Mouse (Mus musculus): Measurements from ENCODE around the gene Otx2.

Gene Otx2

DNA sequence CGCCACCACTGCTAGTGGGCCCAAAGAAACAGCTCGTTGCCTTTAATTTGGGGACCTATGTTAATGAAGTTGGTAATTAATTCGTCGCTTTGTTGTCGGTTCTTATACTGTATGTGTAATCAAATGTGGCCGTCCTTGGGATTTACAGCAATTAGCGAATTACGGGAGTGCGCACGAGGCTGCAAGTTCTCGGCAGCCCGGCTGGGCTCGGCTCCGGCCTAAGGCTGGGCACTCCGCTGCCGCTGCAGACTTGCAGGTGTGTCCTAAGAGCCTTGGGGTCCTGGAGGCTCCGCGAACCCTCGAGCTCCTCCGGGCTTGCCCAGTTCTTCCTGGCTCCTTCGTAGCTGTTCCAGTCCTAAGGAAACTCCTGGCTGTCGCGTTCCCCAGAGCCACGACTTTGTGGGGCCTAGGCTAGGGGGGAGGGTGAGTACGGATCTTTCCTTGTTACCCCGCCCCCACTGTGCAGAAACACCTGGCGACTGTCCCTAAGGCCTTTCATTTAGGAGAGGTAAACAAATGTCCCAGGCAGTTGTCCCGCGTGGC lies 4.8 kb downstream of the Otx2 start:
- no peak for DNase-seq (ENCODE audit: low read depth)

GRCm38 (mm10) chr14:48668051-48668481 lies 5.6 kb downstream of the Otx2 start:
- DNase-seq (ENCODE audit: low read depth) = no peak

GRCm38 (mm10) chr14:48667396-48667795 lies 6.2 kb downstream of the Otx2 start:
- DNase-seq (ENCODE audit: low read depth) = no peak

- DNase-seq (ENCODE audit: low read depth) = no peak
Measured at GRCm38 (mm10) chr14:48666771-48667170, 6.8 kb downstream of the Otx2 start.

DNA sequence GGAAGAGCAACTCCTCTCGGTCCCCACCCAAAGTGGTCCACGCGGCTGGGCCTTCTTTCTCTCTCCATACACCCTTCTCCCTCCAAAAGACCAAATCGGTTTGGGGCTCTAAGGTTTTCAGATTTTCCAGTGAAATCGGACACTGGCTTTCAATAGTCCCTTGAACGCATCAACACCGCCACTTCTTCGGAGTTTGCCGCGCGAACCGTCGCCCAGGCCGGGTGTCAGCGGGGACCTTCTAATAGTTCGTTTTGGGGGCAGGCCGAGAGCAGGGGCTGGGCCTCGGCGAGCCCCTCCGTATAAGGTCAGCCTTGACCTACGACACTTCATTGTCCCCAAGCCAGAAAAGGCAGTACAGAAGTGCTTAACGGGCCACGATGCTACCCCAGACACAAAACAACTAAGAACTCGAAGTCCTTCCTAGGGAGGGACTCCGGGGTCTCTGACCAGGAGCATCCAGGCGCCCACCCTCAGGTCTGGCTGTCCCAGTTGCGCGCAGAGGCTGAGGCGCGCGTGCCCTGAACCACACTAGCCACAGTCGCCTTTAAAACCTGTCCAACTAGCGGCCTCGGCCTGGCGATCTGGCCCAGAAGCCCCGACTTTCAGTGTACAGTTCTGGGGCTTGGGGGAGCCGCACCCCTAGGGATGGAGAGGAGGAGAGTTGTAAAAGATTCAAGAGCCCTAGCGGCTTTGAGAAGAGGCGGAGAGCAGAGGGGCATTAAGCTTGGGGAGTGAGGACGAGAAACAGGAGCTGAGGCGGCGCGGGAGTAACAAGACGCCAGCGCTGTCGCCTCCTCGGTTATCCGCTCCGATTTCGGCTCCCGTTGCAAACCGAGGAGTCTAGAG lies 7.6 kb downstream of the Otx2 start:
- no peak for DNase-seq (ENCODE audit: low read depth)

DNA sequence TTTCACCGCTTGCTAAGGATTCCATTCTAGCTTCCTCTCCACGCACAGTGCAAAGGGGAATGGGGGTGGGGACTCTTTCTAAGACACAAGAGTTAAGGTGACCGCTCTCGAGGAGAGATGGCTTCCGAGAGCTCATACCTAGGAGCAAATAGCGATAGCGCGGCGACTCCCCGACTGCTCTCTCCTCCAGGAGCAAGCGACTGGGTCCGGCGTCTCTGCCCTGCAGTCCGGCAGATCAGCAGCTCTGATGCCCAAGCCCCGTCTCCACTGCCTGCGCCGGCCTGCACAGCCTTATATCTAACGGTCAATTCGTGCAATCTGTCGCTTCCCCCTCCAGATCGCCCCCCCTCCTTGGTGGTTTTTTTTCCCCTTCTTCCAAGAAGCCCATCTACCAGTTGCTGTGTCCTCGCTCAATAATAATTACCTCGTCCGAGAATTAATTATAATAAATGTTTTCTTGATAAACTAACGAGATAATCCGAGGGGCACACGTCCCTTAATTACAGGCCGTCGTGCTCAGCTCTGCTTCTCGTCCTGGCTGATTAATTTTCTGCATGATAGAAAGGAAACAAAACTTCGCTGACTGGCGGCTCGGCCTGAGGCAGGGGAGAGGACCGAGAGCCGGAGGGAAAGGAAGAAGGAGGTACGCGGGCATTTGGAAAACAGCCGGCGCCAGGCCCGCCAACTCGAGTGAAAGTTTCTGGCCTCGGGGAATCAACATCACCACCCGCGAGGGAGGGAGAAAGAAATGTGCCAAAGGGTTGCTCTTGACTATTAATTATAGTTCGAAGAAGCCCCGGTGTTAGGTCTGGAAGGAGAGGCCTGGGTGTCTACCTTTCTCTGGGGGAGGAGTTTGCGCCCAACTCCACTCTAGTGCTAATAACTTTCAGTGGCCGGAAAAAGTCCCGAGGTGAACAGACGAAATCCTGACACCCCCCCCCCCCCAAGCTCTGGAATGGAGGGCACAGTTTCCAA lies 8.5 kb downstream of the Otx2 start:
- no peak for DNase-seq (ENCODE audit: low read depth)

DNA sequence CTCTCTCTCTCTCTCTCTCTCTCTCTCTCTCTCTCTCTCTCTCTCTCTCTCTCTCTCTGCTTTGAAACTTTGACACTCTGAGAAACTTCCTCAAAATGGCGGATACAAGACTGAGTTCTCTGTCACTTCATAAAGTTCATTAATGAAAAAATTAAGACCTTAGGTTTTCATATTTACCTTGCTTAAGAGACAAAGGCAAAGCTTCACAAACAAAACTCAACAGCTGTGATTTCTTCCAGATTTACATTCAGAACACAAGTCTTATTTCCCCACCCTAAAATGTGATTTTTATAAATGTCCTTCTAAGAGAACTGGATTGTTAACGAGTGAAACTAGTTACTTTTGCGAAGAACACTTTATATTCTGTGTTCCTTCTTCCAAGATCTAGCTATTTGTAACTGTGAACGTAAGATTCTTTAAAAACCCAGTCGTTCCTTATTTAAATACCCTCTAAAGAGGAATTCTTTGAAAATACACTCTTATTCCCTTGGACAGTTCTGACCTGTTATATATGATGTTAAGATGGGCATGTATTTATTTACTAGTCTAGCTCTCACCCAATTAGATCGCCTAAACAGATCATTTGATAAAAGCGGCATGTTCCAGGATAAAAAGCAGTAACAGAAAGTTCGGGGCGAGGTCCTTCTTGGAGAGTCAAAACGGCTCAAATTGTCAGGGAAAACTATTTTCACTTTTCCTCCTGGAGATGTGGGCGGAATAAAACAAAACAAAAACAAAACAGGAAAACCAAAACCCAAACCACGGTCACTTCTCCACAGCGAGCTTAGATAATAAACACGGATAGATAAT lies 9.4 kb downstream of the Otx2 start:
- no peak for DNase-seq (ENCODE audit: low read depth)

DNA sequence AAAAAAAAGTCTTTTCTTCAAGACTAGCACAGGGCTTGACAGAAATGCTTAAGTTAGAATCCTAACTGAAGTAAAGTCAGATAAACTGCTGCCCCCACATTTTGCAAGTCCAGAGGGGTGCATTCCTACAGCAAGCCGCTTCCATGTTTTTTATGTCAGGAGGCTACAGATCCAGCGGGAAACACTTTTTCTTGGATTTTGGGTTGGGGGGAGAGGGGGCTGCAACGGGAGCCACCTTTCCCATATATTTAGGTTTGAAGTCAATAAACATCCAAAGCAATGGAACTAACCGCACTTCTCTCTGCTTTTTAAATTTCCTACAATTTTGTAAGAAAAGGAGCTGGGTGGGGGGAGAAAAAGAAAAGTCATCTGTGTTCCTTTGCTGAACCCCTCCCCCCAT lies 10.1 kb downstream of the Otx2 start:
- no peak for DNase-seq (ENCODE audit: low read depth)

DNA sequence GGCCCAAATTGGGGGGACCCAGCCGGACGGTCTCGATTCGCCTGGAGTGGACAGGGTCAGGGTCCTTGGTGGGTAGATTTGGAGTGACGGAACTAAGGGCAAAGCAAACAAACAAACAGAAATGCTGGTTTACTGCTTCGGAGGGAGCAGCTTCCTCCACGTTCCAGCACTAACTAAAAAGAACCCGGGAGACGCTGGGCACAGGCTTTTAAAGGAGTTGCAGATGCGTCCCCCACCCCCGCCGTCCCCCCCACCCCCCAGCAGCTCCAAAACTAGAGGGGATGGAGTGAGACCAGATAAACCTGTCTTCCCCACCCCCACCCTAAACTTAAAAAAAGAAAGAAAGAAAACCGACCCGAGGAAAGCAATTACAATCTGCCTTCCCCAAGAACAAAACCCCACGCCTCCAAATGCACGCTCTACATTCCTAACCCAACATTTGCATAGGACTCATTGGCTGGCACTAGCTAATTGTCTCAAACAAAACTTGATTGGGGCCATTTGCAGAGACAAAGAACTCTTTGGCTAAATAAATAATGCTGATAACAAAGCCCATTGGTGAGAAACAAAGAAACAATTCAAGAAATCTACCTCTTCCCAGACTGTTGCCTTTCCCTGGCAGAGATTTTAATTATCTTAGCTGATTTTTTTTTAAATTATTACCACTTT lies 10.9 kb downstream of the Otx2 start:
- no peak for DNase-seq (ENCODE audit: low read depth)

DNA sequence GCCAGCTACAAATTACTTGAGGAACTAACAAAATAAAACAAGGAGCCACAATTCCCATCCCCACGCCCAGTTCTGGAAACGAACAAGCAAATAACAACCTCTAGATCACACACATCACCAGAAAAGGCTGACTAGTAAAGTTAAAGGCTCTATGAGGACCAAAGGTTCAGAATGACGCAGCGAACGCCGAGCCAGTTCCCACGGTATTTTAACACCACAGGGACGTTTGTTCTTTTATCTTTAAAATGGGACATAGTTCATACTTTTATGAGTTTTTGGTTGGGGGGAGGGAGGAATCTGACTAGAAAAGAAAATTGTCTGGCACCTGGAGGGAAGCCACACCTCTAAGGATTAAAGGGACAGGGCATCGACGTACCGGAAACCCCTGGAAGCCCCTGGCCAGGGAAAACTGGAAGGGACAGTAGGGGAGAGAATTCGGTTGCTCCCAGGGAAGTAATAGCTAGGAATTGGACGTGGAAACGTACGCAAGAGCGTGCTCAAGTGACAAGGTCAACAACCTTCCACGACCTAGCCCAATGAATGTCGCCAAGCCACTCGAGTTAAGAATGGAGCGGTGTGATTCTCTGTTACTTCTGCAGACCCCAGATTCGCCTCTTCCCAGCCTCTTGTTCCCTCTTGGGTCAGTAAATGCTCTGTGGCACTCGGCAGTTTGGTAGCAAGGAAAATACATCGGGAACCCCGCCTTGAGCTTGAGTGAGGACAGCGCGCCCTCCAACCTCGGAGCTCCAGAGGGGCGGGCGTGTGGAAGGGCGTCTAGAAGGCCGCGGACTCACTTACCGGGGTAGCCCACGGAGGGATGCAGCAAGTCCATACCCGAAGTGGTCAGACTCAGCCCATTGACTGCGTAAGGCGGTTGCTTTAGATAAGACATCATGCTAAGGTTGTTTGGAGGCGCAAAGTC lies 11.7 kb downstream of the Otx2 start:
- DNase-seq (ENCODE audit: low read depth) = no peak

- DNase-seq (ENCODE audit: low read depth) = no peak
Measured at GRCm38 (mm10) chr14:48661151-48661550, 12.5 kb downstream of the Otx2 start.

GRCm38 (mm10) chr14:48660593-48660992 lies 13.0 kb downstream of the Otx2 start:
- no peak for DNase-seq (ENCODE audit: low read depth)

GRCm38 (mm10) chr14:48659661-48660060 lies 14.0 kb downstream of the Otx2 start:
- no peak for DNase-seq (ENCODE audit: low read depth)

DNA sequence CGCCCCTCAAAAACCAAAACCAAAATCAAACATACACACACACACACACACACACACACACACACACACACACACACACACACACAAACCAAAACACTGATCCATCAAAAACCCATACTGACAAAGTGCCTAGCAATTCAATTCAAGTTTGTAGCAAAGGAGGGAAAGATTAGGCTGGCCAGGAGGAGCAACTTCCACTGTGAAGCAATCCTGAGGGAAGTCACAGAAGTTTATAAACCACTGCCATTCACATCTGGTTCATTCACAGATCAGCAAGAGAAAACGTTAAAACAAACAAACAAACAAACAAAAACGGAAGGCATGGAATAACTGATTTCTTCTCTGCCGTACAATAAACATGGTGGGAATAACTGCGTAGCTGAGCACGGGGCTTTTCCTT lies 16.4 kb downstream of the Otx2 start:
- no peak for DNase-seq (ENCODE audit: low read depth)

DNA sequence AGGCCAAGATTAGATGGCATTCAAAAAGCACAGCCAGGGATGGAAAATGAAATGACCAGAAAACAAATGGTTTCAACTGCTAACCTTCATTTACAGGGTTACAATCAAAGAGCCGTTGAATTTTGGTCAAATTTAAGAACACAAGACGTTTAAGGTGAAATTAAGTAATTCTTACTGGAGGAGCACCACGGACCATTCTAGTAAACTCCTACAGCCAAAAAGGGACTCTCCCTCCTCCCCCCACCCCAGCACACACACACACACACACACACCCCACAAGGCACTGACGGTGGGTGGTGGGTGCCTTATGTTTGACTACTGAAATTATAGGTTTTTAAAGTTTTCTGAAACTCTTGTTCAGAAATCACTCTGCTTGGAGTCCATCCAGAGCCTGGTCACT lies 16.9 kb downstream of the Otx2 start:
- DNase-seq (ENCODE audit: low read depth) = no peak

DNA sequence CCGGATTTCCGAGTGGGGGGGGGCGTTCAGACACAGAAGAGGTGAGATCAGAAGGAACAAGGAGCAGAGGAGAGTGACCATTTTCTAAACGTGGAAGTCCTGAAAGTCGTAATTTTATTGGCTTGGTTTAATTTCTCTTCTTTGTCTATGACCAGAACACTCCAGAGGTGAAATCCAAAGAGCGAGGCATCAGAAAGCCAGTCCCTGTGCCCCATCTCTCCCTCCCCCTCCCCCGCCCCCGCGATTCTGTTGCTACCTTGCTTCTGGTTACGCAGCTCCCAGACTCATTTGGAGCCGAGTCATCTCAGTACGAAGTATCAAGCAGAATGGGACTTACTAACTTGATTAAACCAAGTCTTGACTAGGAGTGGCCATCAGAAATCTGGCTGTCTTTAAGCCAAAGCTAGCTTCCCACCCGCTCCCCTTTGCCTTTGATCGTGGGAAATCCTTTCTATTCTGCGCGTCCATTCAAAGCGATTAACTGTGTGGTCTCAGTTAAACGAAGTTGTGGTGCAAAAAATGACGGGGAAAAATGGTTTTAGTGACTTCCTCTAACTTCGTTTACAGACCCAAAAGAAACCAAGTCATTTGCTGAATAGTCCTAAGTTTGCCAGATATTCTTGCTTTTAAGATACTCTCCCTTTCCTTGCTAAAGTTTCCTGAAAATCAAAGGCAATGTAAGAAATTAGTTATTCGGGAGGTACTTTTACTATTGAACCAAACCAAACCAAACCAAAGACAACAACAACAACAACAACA lies 17.6 kb downstream of the Otx2 start:
- DNase-seq (ENCODE audit: low read depth) = no peak

GRCm38 (mm10) chr14:48655073-48655791 lies 18.4 kb downstream of the Otx2 start:
- no peak for DNase-seq (ENCODE audit: low read depth)

DNA sequence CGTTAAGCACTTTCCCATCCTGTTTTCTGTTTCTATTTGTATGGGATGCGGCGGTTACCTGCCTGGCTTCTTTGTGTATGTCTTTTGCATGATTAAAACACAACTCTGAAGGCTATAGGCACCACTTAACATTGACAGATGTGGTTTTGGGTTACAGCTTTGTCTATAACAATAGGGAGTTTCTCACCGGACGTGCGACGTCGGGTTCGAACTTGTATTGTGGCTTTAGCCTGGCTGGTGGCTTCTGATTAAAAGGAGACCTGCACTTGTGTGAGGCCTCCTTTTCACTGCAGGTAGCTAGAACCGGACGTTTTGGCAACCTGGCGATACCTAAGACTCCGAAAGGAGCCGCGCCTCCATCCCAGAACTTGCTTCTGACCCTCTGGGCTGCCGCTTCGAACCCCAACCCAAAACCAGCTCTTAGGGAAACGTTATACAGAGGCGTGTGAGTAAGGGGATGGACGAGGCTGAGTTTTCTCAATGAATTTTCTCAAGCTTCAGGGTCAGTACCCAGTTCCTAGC lies 19.0 kb downstream of the Otx2 start:
- DNase-seq (ENCODE audit: low read depth) = no peak
